Mouse (Mus musculus) liver, postnatal 0 days (tissue): ENCODE data around the gene Fbxo24.

ENCODE experiments used
- CTCF ChIP-seq: sonication (generic); IDR thresholded peaks from 2 replicates; pipeline ENCODE4 v1.5.1; 2016; ENCODE audit warnings: antibody characterized with exemption, low read depth
- EP300 ChIP-seq: IDR thresholded peaks from 2 replicates; pipeline ENCODE4 v1.6.1; 2016; ENCODE audit warnings: antibody characterized with exemption, low read depth, mild to moderate bottlenecking

DNA sequence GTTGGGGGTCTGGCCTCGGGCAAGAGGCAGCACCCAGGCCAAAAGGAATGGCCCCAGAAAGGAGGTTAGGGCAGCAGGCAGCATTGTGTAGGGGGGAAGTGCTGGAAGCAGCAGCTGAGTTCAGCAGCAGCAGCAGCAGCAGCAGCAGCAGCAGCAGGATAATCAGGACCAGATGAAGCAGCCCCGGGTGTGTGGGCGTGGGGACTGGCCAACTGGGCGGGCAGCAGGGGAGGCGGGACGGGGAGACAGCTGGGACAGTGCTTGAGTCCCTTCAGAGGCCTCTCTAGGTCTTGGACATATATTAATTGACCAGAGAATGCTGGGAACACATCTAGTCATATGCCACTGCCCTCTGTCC, 17.6 kb downstream of the Fbxo24 start:
- no peak for TF ChIP-seq CTCF
- no peak for TF ChIP-seq EP300
